Mouse (Mus musculus): ENCODE results near the gene Orc3. TPM values are rescaled to one million over a fixed set of nuclear protein-coding genes. Genes with fewer than 3 reads are reported as not detected.
"Not testable (repeated sequence)": the region's sequence is repeated elsewhere in the genome, so short reads cannot be mapped to it uniquely, and the experiment has no call there.

Gene Orc3
- total RNA-seq, 2 experiments from 2014 or later: 112 to 160 TPM

GRCm38 (mm10) chr4:34583427-34583826, 31.3 kb downstream of the Orc3 start:
- no peak for ATAC-seq (replicated peaks; ENCODE audit: poor library complexity)

GRCm38 (mm10) chr4:34582476-34582875, 32.3 kb downstream of the Orc3 start:
- 0 out of 2 replicates have a peak, but pooled peaks have one; percentile 11 for ATAC-seq (replicated peaks; ENCODE audit: poor library complexity)

GRCm38 (mm10) chr4:34581990-34582389, 32.8 kb downstream of the Orc3 start:
- ATAC-seq (replicated peaks; ENCODE audit: poor library complexity): no peak

- ATAC-seq (replicated peaks; ENCODE audit: poor library complexity): not testable (repeated sequence)
Measured at GRCm38 (mm10) chr4:34581489-34581888, 33.3 kb downstream of the Orc3 start.

GRCm38 (mm10) chr4:34579215-34579614, 35.5 kb downstream of the Orc3 start:
- ATAC-seq (replicated peaks; ENCODE audit: poor library complexity): no peak

GRCm38 (mm10) chr4:34577028-34577427, 37.7 kb downstream of the Orc3 start:
- peak; percentile 61 for ATAC-seq (replicated peaks; ENCODE audit: poor library complexity)

- no peak for ATAC-seq (replicated peaks; ENCODE audit: poor library complexity)
Measured at GRCm38 (mm10) chr4:34572876-34573275, 41.9 kb downstream of the Orc3 start.

GRCm38 (mm10) chr4:34566226-34566625, 48.5 kb downstream of the Orc3 start:
- ATAC-seq (replicated peaks; ENCODE audit: poor library complexity): no peak

GRCm38 (mm10) chr4:34560971-34561370, 53.8 kb downstream of the Orc3 start:
- peak; percentile 95 for ATAC-seq (replicated peaks; ENCODE audit: poor library complexity)

GRCm38 (mm10) chr4:34556183-34556582, 58.6 kb downstream of the Orc3 start:
- no peak for ATAC-seq (replicated peaks; ENCODE audit: poor library complexity)

GRCm38 (mm10) chr4:34555604-34556003, 59.1 kb downstream of the Orc3 start:
- ATAC-seq (replicated peaks; ENCODE audit: poor library complexity): no peak

GRCm38 (mm10) chr4:34554596-34554995, 60.1 kb downstream of the Orc3 start:
- no peak for ATAC-seq (replicated peaks; ENCODE audit: poor library complexity)

GRCm38 (mm10) chr4:34551966-34552365, 62.8 kb downstream of the Orc3 start:
- no peak for ATAC-seq (replicated peaks; ENCODE audit: poor library complexity)

- peak; percentile 56 for ATAC-seq (replicated peaks; ENCODE audit: poor library complexity)
Measured at GRCm38 (mm10) chr4:34551098-34551809, 63.5 kb downstream of the Orc3 start.

GRCm38 (mm10) chr4:34550748-34551097, 64.0 kb downstream of the Orc3 start, which contains the start of gene Akirin2:
TSS of gene Akirin2 (plus strand) at chr4:34550937.
- no peak for ATAC-seq (replicated peaks; ENCODE audit: poor library complexity)

GRCm38 (mm10) chr4:34549981-34550747, 64.6 kb downstream of the Orc3 start:
- ATAC-seq (replicated peaks; ENCODE audit: poor library complexity): peak; percentile 96

- ATAC-seq (replicated peaks; ENCODE audit: poor library complexity): no peak
Measured at GRCm38 (mm10) chr4:34529941-34530340, 84.8 kb downstream of the Orc3 start.

- no peak for ATAC-seq (replicated peaks; ENCODE audit: poor library complexity)
Measured at GRCm38 (mm10) chr4:34529379-34529778, 85.4 kb downstream of the Orc3 start.

GRCm38 (mm10) chr4:34528430-34529100, 86.2 kb downstream of the Orc3 start:
- ATAC-seq (replicated peaks; ENCODE audit: poor library complexity): no peak

GRCm38 (mm10) chr4:34526771-34527170, 88.0 kb downstream of the Orc3 start:
- ATAC-seq (replicated peaks; ENCODE audit: poor library complexity): peak; percentile 83

GRCm38 (mm10) chr4:34523586-34523985, 91.2 kb downstream of the Orc3 start:
- ATAC-seq (replicated peaks; ENCODE audit: poor library complexity): no peak

GRCm38 (mm10) chr4:34522846-34523245, 91.9 kb downstream of the Orc3 start:
- no peak for ATAC-seq (replicated peaks; ENCODE audit: poor library complexity)

Measured in megakaryocyte progenitor cell, adult 5-6 weeks (primary cell).